Mouse (Mus musculus) midbrain, embryonic 16.5 days (tissue): ENCODE measurements around the gene Pjvk. TPM values are rescaled to one million over a fixed set of nuclear protein-coding genes. Genes with fewer than 3 reads are reported as not detected.
"Not testable (repeated sequence)": the region's sequence is repeated elsewhere in the genome, so short reads cannot be mapped to it uniquely, and the experiment has no call there.

Experiments used
- ATAC-seq: fragments of 200-750 bp; cut with Nextera tagmentation; 2 replicates; pipeline ENCODE4 v1.8.0; 2017; ENCODE audit warnings: moderate TSS enrichment
- H3K27ac ChIP-seq: fragments of 300-500 bp; sonication (generic); 2 replicates; pipeline ENCODE4 v1.5.1; 2014; ENCODE audit warnings: mild to moderate bottlenecking, low read length, mixed read lengths
- H3K27me3 ChIP-seq: fragments of 300-500 bp; sonication (generic); 2 replicates; pipeline ENCODE4 v1.6.1; 2014; ENCODE audit warnings: low read depth, low read length, mixed read lengths; ENCODE audit not compliant: control insufficient read depth, insufficient read depth
- H3K36me3 ChIP-seq: fragments of 300-500 bp; sonication (generic); 2 replicates; pipeline ENCODE4 v1.6.1; 2014; ENCODE audit warnings: mild to moderate bottlenecking, low read length, moderate library complexity, mixed read lengths; ENCODE audit not compliant: control insufficient read depth, insufficient read depth
- H3K4me1 ChIP-seq: fragments of 300-500 bp; sonication (generic); 2 replicates; pipeline ENCODE4 v1.6.1; 2014; ENCODE audit warnings: mild to moderate bottlenecking, low read length, mixed read lengths; ENCODE audit not compliant: control insufficient read depth, insufficient read depth
- H3K4me2 ChIP-seq: fragments of 300-500 bp; sonication (generic); 2 replicates; pipeline ENCODE4 v1.6.1; 2014; ENCODE audit warnings: mild to moderate bottlenecking, low read length, mixed read lengths
- H3K4me3 ChIP-seq: fragments of 300-500 bp; sonication (generic); 2 replicates; pipeline ENCODE4 v1.5.1; 2014; ENCODE audit warnings: low read depth, mild to moderate bottlenecking, low read length, moderate library complexity, mixed read lengths
- H3K9ac ChIP-seq: fragments of 300-500 bp; sonication (generic); 2 replicates; pipeline ENCODE4 v1.6.1; 2014; ENCODE audit warnings: low read depth, low read length, mixed read lengths
- H3K9me3 ChIP-seq: fragments of 300-500 bp; sonication (generic); replicated peaks from 2 replicates; pipeline ENCODE4 v1.6.1; 2014; ENCODE audit warnings: mild to moderate bottlenecking, low read length, mixed read lengths; ENCODE audit not compliant: control insufficient read depth, poor library complexity, severe bottlenecking
- WGBS: fragments of 180-500 bp; shearing (Covaris S2); extraction: QIAGEN DNeasy Blood & Tissue Kit; methylation state at CpG from one replicate; pipeline ENCODE4 v1.1.7; 2014; 5-methylcytosine and 5-hydroxymethylcytosine counted together
- polyA plus RNA-seq: library from polyadenylated mRNA; unstranded; fragments of >200 nt; fragmentation: Nextera tagmentation; extraction: Ambion mirVana; gene quantifications from 2 replicates; pipeline ENCODE4 v1.2.1, GENCODE M21; 2015

Pjvk gene
- polyA plus RNA-seq, 1 experiment from 2014 or later, result 0.94 TPM

GRCm38 (mm10) chr2:76622316-76622715 lies 26.0 kb upstream of the Pjvk start:
- H3K9me3 ChIP-seq, H3K4me1 ChIP-seq, H3K4me3 ChIP-seq, H3K9ac ChIP-seq, ATAC-seq, H3K27me3 ChIP-seq, H3K4me2 ChIP-seq, H3K27ac ChIP-seq: not testable (repeated sequence)
- peaks cover 17% of the 10 kb centered on the region for H3K36me3 ChIP-seq
- 93% methylated on average over 2 of the region's 2 CpGs for WGBS

- H3K4me3 ChIP-seq, result no peak overlapping the region
- no peaks in the 10 kb centered on the region for H3K4me1 ChIP-seq
- no peaks in the 10 kb centered on the region for H3K9me3 ChIP-seq
- H3K27me3 ChIP-seq, result no peaks in the 10 kb centered on the region
- H3K36me3 ChIP-seq, result peaks cover 56% of the 10 kb centered on the region
- no peak overlapping the region for H3K27ac ChIP-seq
- H3K4me2 ChIP-seq, result no peak overlapping the region
- no peak for ATAC-seq
- WGBS, result 97% methylated on average over 12 of the region's 12 CpGs
- no peak overlapping the region for H3K9ac ChIP-seq
Observed at GRCm38 (mm10) chr2:76630293-76630692, 18.0 kb upstream of the Pjvk start.

GRCm38 (mm10) chr2:76631600-76631999 lies 16.7 kb upstream of the Pjvk start:
- no peaks in the 10 kb centered on the region for H3K9me3 ChIP-seq
- no peak overlapping the region for H3K4me3 ChIP-seq
- no peak overlapping the region for H3K27ac ChIP-seq
- H3K36me3 ChIP-seq, result peaks cover 60% of the 10 kb centered on the region
- H3K4me2 ChIP-seq, result no peak overlapping the region
- WGBS, result 52% methylated on average over 4 of the region's 4 CpGs
- ATAC-seq, result no peak
- no peaks in the 10 kb centered on the region for H3K27me3 ChIP-seq
- H3K9ac ChIP-seq, result no peak overlapping the region
- H3K4me1 ChIP-seq, result no peaks in the 10 kb centered on the region

GRCm38 (mm10) chr2:76639637-76640036 lies 8.6 kb upstream of the Pjvk start:
- no peaks in the 10 kb centered on the region; the same call in 1 of the 2 replicates for H3K4me1 ChIP-seq
- peaks cover 37% of the 10 kb centered on the region for H3K36me3 ChIP-seq
- no peak overlapping the region for H3K9ac ChIP-seq
- WGBS, result 98% methylated on average over 2 of the region's 2 CpGs
- no peak for ATAC-seq
- H3K4me2 ChIP-seq, result no peak overlapping the region
- no peak overlapping the region for H3K4me3 ChIP-seq
- no peak overlapping the region for H3K27ac ChIP-seq
- no peaks in the 10 kb centered on the region for H3K9me3 ChIP-seq
- no peaks in the 10 kb centered on the region for H3K27me3 ChIP-seq

GRCm38 (mm10) chr2:76643801-76644200 lies 4.5 kb upstream of the Pjvk start:
- Histone ChIP-seq H3K27ac (no peak overlapping the region), H3K36me3 (peaks cover 16% of the 10 kb centered on the region; the same call in 1 of the 2 replicates), H3K27me3 (no peaks in the 10 kb centered on the region), H3K4me2 (no peak overlapping the region), H3K9ac (no peak overlapping the region), H3K9me3 (no peaks in the 10 kb centered on the region), H3K4me1 (peaks cover 12% of the 10 kb centered on the region), H3K4me3 (no peak overlapping the region)
- ATAC-seq, result no peak

- no peaks in the 10 kb centered on the region for H3K9me3 ChIP-seq
- ATAC-seq, result peak; percentile 70
- no peaks in the 10 kb centered on the region for H3K27me3 ChIP-seq
- 0% methylated on average over 24 of the region's 32 CpGs for WGBS
- H3K27ac ChIP-seq, result peak overlapping the region; percentile 88
- peaks cover 14% of the 10 kb centered on the region for H3K4me1 ChIP-seq
- peaks cover 4% of the 10 kb centered on the region; the same call in 1 of the 2 replicates for H3K36me3 ChIP-seq
- H3K4me2 ChIP-seq, result peak overlapping the region; percentile 74
- H3K4me3 ChIP-seq, result peak overlapping the region; percentile 73
- H3K9ac ChIP-seq, result peak overlapping the region; percentile 83
Observed at GRCm38 (mm10) chr2:76647441-76647869, 821 bp upstream of the Pjvk start.

GRCm38 (mm10) chr2:76648666-76649141 lies 428 bp downstream of the Pjvk start:
- peak overlapping the region; percentile 73 for H3K4me3 ChIP-seq
- no peaks in the 10 kb centered on the region for H3K9me3 ChIP-seq
- H3K36me3 ChIP-seq, result no peaks in the 10 kb centered on the region
- peaks cover 14% of the 10 kb centered on the region for H3K4me1 ChIP-seq
- H3K27ac ChIP-seq, result peak overlapping the region; percentile 88
- H3K9ac ChIP-seq, result peak overlapping the region; percentile 56
- 32% methylated on average over 13 of the region's 13 CpGs for WGBS
- peak; percentile 34 for ATAC-seq
- no peaks in the 10 kb centered on the region for H3K27me3 ChIP-seq
- H3K4me2 ChIP-seq, result peak overlapping the region; percentile 74

- 90% methylated on average over 4 of the region's 4 CpGs for WGBS
Observed at GRCm38 (mm10) chr2:76653070-76653469, 4.8 kb downstream of the Pjvk start.

GRCm38 (mm10) chr2:76654646-76655045 lies 6.4 kb downstream of the Pjvk start:
- ATAC-seq, result no peak
- H3K4me3 ChIP-seq, result no peak overlapping the region
- H3K27me3 ChIP-seq, result no peaks in the 10 kb centered on the region
- no peaks in the 10 kb centered on the region for H3K9me3 ChIP-seq
- H3K4me2 ChIP-seq, result no peak overlapping the region
- H3K36me3 ChIP-seq, result no peaks in the 10 kb centered on the region
- H3K27ac ChIP-seq, result no peak overlapping the region
- no peak overlapping the region for H3K9ac ChIP-seq
- WGBS, result 74% methylated on average over 5 of the region's 5 CpGs
- H3K4me1 ChIP-seq, result no peaks in the 10 kb centered on the region

More at GRCm38 (mm10) chr2:76653070-76653469, 4.8 kb downstream of the Pjvk start:
- ATAC-seq, result no peak
- no peaks in the 10 kb centered on the region for H3K27me3 ChIP-seq
- H3K4me3 ChIP-seq, result no peak overlapping the region
- no peak overlapping the region for H3K9ac ChIP-seq
- H3K36me3 ChIP-seq, result no peaks in the 10 kb centered on the region
- H3K9me3 ChIP-seq, result no peaks in the 10 kb centered on the region
- H3K4me1 ChIP-seq, result peaks cover 2% of the 10 kb centered on the region
- no peak overlapping the region for H3K4me2 ChIP-seq
- H3K27ac ChIP-seq, result no peak overlapping the region
